Mouse (Mus musculus) ovary, postnatal 36 days (tissue): ENCODE measurements around the gene Zdhhc11.
A peak's percentile ranks its signal among the peaks of the same experiment; 100 is the strongest.

Experiments
- DNase-seq: peaks from one replicate; pipeline ENCODE4 v3.0.0; 2022; ENCODE audit warnings: low spot score, mixed read lengths

Zdhhc11 gene

DNA sequence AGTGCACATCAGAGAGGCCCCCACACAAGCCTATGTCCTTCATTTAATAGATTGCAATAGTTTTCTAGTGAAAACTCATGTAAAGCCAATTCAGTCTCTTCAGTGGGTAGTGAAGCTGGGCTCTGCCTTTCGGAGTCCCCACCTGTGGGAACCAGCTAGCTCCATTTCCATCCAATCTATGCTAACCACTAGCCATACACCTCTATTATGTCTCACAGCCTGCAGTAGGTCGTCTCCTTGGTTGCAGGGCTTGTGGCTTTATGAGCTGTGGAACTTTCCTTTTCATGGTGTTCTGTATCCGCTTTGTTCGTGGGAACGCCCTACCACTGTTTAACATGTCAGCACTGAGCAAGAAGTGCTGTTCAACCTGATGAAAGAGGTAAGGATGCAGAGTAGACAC is at the start of gene Zdhhc11:
Zdhhc11 (plus strand) TSS at position 301 of the 400 bp plus-strand sequence.
- DNase-seq: no peak

- DNase-seq: peak; percentile 7
Observed at GRCm38 (mm10) chr13:73932201-73932600, 31.4 kb upstream of the Zdhhc11 start.

- DNase-seq: no peak
Observed at GRCm38 (mm10) chr13:73936938-73937320, 26.7 kb upstream of the Zdhhc11 start.

- DNase-seq: peak; percentile 94
Observed at GRCm38 (mm10) chr13:73937321-73938176, 26.1 kb upstream of the Zdhhc11 start, which contains the start of the genes Trip13 and Brd9. Gene Trip13 (minus strand): TSS chr13:73937784. Gene Brd9 (plus strand): TSS chr13:73937811.

DNA sequence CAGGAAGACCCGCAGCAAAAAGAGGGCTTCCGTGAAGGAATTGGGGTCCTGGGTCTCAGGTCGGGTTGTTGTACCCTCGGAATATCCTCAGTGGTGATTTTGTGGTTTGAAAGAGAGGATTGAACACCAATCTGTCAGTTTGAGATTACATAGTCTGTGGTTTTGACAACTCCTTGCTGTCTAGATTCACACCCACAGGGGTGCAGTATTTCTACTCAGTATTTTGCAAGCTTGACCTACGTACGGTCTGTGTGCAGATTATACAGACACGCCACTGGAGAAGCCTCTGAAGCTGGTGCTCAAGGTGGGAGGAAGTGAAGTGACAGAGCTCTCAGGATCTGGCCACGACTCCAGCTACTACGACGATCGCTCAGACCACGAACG is 25.5 kb upstream of the Zdhhc11 start:
- DNase-seq: no peak

DNA sequence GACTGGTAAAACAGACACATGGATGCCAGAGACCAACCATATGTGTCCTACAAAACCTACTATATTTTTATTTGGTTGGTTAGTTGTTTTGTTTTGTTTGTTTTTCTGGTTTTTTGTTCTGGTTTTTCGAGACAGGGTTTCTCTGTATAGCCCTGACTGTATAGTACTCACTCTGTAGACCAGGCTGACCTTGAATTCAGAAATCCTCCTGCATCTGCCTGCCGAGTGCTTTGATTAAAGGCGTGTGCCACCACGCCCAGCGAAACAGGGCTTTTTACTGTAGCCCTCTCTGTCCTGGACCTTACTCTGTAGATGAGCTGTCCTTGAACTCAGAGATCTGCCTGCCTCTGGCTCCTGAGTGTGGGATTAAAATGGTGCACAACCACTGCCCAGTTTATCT is 24.6 kb upstream of the Zdhhc11 start:
- no peak for DNase-seq

DNA sequence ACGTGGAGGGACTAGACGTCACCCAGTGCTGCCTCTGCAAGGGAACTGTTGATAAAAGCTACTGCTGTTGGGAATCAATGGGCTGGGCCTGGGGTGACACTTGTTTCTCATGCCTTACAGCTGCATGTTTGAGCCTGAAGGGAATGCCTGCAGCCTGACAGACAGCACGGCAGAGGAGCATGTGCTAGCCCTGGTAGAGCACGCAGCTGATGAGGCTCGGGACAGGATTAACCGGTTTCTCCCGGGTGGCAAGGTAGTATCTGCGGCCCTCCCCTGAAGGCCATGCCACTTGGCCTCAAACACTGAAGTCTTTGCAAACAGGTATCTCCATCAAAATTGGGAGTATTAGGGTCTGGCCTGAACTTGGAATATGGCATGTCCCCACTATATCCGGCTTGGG is 19.0 kb upstream of the Zdhhc11 start:
- no peak for DNase-seq

- no peak for DNase-seq
Observed at GRCm38 (mm10) chr13:73953551-73954130, 10.0 kb upstream of the Zdhhc11 start.

DNA sequence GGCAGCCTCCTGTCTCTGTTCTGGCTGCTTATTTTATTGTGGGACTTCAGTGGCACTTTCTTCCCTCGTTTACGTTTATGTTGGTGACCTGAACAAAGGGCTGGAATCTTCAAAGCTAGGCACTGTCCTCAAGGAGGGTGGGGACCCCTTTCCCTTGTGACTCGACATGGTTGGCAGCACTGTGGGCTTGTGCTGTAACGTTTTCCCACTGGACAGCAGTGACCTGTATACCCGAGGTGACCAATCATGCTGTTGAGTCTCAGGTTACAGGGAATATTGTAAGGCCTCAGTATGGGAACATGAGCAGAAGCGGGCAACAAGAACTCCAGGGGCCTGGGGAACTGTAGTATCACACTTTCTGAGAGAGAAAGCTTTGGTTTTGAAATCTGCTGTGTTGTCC is 9.0 kb upstream of the Zdhhc11 start:
- no peak for DNase-seq

DNA sequence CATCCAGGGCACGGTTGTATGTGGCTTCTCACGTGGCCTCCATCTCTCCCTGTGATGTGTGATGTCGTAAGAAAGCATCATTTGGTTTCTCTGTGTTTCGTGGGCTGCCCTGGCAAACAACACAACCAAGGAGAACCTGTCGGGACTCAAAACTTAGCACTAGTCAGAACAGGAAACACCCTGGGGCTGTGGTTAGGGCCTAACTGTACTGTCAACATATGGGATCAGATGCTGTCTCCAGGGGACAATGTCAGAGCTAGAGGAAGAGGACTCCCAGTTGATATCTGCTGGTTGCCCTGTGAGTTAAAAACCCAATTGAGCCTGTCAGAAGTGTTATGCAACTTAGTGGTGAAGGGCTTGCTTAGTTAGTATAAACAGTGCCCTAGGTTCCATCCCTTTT is 8.1 kb upstream of the Zdhhc11 start:
- no peak for DNase-seq

- no peak for DNase-seq
Observed at GRCm38 (mm10) chr13:73960117-73960652, 3.5 kb upstream of the Zdhhc11 start.

- no peak for DNase-seq
Observed at GRCm38 (mm10) chr13:73961177-73961576, 2.5 kb upstream of the Zdhhc11 start.

GRCm38 (mm10) chr13:73970545-73971448 is 7.1 kb downstream of the Zdhhc11 start:
- peak; percentile 51 for DNase-seq

DNA sequence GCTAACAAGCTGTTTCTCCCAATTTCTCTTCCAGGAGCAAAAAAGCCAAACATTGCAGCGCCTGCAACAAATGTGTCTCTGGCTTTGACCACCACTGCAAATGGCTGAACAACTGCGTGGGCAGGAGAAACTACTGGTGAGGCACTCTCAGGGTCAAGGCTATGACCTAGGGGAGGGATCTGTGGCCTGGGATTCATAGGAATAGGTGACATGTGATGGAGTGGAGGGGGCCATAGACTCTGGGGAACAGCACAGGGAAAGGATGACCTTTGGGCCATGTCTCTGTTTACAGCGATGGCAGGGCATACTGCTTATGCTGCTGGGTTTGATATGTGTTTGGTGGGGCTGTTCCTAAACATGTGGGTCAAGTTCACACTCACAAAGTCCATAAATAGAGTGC is 10.9 kb downstream of the Zdhhc11 start:
- DNase-seq: no peak

DNA sequence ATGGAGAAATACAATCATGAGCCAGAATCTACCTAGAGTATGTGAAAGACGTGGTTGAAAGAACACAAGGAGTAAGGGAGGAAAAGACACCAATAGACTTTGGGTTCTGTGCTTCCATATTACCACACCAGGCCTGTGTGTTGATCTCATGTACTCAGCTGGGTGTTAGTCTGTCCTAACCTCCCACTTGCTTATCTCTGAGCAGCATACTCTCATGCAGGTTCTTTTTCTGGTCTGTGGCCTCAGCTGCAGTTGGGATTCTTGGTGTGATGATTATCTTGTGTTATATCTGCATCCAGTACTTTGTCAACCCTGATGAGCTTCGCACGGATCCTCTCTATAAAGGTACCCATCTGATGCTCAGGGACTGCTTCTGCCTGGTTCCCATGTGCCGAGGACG is 13.3 kb downstream of the Zdhhc11 start:
- no peak for DNase-seq

DNA sequence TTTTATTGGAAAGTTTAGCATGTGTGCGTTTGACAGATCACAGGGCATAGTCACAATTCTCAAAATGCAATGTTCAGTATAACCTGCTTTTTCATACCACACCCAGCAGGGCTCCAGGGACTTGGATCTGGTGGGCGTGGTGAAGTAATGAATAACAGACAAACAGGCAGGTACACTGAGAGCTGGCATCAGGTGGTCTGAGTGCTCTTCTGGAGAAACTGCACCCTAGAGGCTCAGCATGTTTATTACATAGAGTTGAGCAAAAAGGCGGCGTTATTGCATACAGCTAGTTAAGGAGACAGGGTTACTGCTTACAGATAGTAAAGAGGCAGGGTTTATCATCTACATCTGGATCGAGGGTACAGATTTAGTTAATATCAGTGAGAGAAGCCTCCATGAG is 26.7 kb downstream of the Zdhhc11 start:
- DNase-seq: no peak

- no peak for DNase-seq
Observed at GRCm38 (mm10) chr13:73990761-73991160, 27.1 kb downstream of the Zdhhc11 start.

GRCm38 (mm10) chr13:73991267-73991666 is 27.6 kb downstream of the Zdhhc11 start:
- no peak for DNase-seq

- DNase-seq: no peak
Observed at GRCm38 (mm10) chr13:73996456-73996855, 32.8 kb downstream of the Zdhhc11 start.

DNA sequence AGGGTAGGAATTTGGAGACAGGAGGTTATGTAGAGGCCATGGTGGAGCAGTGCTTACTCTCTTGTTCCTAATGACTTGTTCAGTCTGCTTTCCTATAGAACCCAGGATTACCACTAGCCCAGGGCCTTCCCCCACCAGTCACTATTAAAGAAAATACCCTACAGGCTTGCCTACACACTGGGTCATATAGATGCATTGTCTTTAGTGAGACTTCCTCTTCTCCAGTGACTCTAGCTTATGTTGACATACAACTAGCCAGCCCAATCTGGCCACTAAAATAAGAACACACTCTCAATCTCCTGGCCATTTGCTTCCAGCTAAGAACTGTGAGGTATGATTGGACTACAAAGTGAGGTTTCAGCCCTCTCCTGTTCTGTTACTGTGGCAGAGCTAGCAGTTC is 36.9 kb downstream of the Zdhhc11 start:
- DNase-seq: no peak

- no peak for DNase-seq
Observed at GRCm38 (mm10) chr13:74000961-74001360, 37.3 kb downstream of the Zdhhc11 start.

- no peak for DNase-seq
Observed at GRCm38 (mm10) chr13:74001492-74001891, 37.8 kb downstream of the Zdhhc11 start.
